Mouse (Mus musculus) kidney, postnatal 14 days (tissue): ENCODE data around the gene Dcaf4.

Experiments used
- DNase-seq: peaks from one replicate; pipeline ENCODE4 v3.0.0; 2022; ENCODE audit warnings: mixed read lengths

Gene Dcaf4

GRCm38 (mm10) chr12:83496336-83496735 lies 23.9 kb upstream of the Dcaf4 start:
- DNase-seq: no peak

GRCm38 (mm10) chr12:83496736-83497135 lies 23.5 kb upstream of the Dcaf4 start:
- no peak for DNase-seq

- DNase-seq: no peak
These were observed 22.3 kb upstream of the Dcaf4 start for GRCm38 (mm10) chr12:83497959-83498358.

GRCm38 (mm10) chr12:83499256-83499655 lies 21.0 kb upstream of the Dcaf4 start:
- peak; percentile 54 for DNase-seq

GRCm38 (mm10) chr12:83502190-83502589 lies 18.1 kb upstream of the Dcaf4 start:
- DNase-seq: peak; percentile 76

- no peak for DNase-seq
These were observed 13.7 kb upstream of the Dcaf4 start for GRCm38 (mm10) chr12:83506543-83506942.

GRCm38 (mm10) chr12:83510586-83510985 lies 9.7 kb upstream of the Dcaf4 start:
- DNase-seq: no peak

- no peak for DNase-seq
These were observed 7.5 kb upstream of the Dcaf4 start for GRCm38 (mm10) chr12:83512783-83513182.

- peak; percentile 51 for DNase-seq
These were observed 7.1 kb upstream of the Dcaf4 start for GRCm38 (mm10) chr12:83513185-83513584.

GRCm38 (mm10) chr12:83514216-83514615 lies 6.0 kb upstream of the Dcaf4 start:
- DNase-seq: no peak

GRCm38 (mm10) chr12:83517580-83517979 lies 2.7 kb upstream of the Dcaf4 start:
- DNase-seq: no peak

GRCm38 (mm10) chr12:83521083-83521482 lies 817 bp downstream of the Dcaf4 start:
- no peak for DNase-seq

- DNase-seq: no peak
These were observed 2.8 kb downstream of the Dcaf4 start for GRCm38 (mm10) chr12:83523056-83523455.

GRCm38 (mm10) chr12:83523892-83524291 lies 3.6 kb downstream of the Dcaf4 start:
- DNase-seq: no peak

- no peak for DNase-seq
These were observed 4.1 kb downstream of the Dcaf4 start for GRCm38 (mm10) chr12:83524329-83524728.

- DNase-seq: no peak
These were observed 5.7 kb downstream of the Dcaf4 start for GRCm38 (mm10) chr12:83525822-83526544.

GRCm38 (mm10) chr12:83527816-83528215 lies 7.5 kb downstream of the Dcaf4 start:
- DNase-seq: no peak

GRCm38 (mm10) chr12:83528665-83529064 lies 8.4 kb downstream of the Dcaf4 start:
- DNase-seq: no peak

GRCm38 (mm10) chr12:83531992-83532391 lies 11.7 kb downstream of the Dcaf4 start:
- DNase-seq: no peak

GRCm38 (mm10) chr12:83532966-83533365 lies 12.7 kb downstream of the Dcaf4 start:
- DNase-seq: no peak

GRCm38 (mm10) chr12:83534190-83534589 lies 13.9 kb downstream of the Dcaf4 start:
- DNase-seq: no peak

- no peak for DNase-seq
These were observed 15.2 kb downstream of the Dcaf4 start for GRCm38 (mm10) chr12:83535428-83535827.

- no peak for DNase-seq
These were observed 15.8 kb downstream of the Dcaf4 start for GRCm38 (mm10) chr12:83536039-83536438.

GRCm38 (mm10) chr12:83543997-83544396 lies 23.7 kb downstream of the Dcaf4 start:
- DNase-seq: no peak

GRCm38 (mm10) chr12:83544791-83545190 lies 24.5 kb downstream of the Dcaf4 start:
- no peak for DNase-seq
